Mouse (Mus musculus) retina, postnatal 1 day (tissue): Measurements from ENCODE around the gene Aspscr1.

ENCODE experiments used
- DNase-seq: peaks from one replicate; pipeline ENCODE4 v3.0.0-alpha.2; 2012

Gene Aspscr1

GRCm38 (mm10) chr11:120749430-120749829 lies 76.7 kb downstream of the Aspscr1 start:
- peak; percentile 46 for DNase-seq

DNA sequence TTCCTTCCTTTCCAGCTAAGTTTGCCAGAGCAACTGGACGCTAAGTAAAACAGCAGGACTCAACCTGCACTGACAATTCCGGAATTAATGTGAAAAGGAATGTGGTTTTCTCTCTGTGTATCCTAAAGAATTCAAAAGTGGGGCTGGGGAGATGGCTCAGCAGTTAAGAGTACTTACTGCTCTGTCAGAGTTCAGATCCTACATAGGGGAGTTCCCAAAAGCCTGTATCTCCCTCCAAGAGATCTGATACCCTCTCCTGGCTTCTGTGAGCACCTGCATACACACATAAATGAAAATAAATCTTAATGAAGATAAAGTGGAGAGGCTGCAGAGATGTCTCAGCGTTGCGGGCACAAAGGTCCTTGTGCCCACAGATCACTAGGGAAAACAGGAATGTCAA lies 78.8 kb downstream of the Aspscr1 start:
- no peak for DNase-seq
